Mouse (Mus musculus): ENCODE measurements around the gene Got1.

Got1 gene

DNA sequence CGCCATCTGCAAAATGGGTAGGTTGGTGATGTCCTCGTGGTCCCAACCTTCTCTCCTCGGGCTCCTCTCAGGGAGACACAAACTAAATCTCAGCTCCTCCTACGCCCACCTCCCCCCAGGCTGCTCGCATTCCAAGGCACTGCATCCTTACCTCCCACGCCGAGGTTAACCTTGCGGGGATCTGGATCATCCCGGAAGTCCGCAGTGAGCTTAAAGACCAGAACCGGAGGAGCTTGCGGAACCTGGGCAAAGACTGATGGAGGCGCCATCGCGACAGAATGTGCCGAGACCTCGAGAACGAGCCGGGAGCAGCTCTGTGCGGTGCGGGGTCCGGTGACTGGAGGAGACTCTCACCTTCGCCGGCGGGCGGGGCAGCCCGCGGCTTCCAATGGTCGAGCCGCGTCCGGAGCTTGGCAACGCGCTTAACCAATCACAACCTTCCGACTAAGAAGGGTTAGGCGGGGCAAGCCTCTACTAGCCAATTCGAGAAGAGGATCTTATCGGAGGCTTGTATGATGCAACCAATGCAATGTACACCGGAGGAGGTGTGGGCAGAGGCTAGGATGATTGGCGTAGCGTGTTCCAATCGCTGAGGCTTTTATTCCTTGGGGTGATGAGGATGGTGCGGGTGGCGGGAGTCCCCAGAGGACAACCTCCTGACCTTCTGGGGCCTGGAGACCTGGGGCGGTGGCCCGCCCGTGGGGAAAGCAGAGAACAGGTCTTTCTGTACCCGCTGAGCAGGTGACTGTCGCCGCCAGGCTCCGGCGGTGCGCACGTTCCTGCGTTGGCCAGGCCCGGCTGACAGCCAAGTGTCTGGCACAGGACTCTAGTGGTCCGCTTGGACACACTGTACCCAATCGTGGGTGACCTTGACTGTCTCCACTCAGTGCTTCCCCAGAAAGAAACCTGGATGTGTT lies at the start of gene Got1:
Gene Got1, minus strand, starts transcription at position 419 of the 917 bp plus-strand sequence.
- peak; percentile 99 for DNase-seq

DNA sequence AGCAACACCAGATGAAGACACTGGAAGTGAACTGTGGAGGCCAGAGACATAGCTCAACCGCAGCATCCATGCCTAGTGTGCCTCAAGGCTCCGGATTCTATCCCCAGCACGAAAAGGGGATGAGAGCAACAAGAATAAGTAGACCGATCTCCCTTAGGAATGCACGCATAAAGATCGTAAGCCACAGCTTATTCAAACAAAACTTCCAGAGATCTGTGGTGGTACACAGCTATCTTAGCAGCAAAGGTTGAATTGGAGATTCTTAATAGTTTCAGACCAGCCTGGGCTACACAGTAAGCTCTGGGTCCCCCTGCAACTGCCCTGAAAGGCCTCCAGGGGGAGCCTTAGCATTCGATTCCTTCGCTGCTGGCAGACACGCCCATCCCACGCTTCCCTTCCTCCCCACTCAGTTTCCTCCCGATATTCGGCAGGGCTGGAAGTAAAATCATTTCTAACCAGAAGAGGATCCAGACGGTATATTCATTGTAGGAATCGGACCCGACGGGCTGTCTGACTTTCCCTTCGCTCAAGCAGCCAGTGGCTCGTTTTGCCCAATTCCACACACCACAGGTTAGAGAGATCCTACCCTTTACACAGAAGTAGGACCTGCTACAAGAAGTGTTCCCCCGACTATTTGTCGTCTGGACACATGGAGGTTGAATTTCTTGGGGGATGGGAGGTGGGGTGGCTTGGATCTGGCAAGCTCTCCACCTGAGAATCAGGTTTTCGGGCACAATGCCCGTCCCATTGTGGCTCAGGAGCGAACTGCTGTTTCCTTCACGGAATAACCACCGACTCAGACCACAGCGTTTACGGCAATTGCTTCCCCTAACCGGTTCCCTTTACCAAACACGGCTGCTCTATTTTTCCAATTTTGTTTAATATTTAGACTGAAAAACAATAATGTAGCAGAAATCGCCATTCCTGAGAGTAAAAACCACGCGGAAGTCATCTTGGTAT lies 46.7 kb upstream of the Got1 start:
- peak; percentile 50 for DNase-seq

DNA sequence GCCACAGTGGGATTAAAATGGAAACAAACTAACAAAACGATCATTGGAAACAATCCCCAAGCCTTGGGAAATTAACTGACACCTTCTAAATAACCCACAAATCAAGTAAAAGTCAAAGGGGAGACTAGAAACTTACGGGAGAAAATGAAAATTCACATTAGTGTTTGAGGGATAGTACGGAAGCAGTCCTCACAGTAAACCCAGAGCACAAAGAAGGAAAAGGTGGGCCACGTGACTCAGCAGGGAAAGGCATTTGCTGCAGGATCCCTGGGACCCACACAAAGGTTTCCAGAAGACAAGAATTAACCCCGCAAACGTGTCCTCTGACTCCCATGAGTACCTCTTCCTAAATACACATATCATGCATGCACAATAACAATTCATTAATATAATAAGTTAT lies 44.7 kb upstream of the Got1 start:
- DNase-seq = no peak

DNA sequence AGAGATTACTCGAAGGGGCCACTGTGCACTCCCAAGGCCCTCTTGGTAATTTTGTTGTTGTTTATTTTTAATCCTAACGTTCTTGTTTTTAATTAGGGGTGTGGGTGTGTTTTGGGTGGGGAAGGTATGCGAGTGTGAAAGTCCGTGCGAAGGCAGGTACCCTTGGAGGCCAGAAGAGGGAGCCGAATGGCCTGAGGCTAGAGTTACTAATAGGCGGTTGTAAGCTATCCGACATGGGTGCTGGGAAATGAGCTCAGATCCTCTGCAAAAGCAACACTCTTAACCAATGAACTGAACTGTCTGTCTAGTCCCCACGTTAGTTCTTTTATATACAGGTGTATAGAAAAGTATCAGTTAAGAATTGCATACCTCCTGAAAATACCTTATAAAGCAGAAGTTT lies 43.9 kb upstream of the Got1 start:
- no peak for DNase-seq

DNA sequence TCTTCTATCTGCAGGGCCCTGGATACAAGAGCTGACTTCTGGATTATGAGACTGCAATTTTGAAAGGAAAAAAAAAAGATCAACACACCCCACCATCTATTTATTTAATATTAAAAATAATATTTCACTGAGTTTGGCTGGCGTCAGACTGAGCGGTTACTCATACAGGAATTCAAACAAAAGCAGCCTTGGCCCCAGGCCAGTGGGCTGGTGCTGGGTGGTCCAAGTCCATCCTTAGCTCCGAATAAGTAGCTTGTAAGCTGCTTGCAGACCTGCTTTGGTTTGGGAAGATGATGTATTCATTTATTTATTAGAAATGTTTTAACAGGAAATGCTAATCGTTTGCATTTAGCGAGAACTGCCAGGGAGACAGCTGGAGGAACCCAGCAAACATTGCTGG lies 38.8 kb upstream of the Got1 start:
- no peak for DNase-seq

DNA sequence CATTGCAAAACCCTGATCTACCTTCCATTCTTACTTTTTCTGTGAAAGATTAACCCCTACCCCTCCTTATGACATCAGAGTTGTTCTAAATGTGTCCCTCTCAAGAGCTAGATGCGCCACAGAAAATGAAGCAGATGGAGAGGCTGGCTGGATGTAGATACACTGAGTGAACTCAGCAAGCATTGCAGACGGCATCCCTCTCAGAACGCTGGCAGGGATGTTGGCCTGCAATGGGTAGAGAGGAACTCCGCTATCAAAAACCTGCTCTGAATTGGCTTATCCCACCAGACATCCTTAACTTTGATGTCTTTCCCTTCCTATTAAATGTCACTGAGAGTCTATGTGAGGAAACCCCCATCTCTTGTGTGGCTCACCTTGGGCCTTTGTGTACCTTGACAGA lies 37.4 kb upstream of the Got1 start:
- no peak for DNase-seq

DNA sequence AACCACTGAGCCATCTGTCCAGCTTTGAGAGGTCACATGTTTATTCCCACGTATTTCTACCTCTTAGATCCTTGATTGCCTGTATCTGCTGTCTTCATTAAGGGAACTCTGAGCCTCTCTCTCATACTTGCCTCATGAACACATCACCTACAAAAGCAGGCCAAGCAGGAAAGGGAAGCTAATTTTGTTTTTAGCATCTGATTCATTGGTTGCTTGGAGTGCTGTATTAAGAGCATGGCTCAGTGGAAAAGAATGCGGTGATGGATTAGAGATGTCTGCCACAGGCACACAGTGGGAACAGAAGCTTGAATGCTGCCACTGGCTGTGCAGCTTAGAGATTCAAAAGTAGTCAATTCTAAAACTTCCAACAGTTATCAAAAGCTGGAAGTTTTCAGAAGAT lies 35.8 kb upstream of the Got1 start:
- DNase-seq = no peak

DNA sequence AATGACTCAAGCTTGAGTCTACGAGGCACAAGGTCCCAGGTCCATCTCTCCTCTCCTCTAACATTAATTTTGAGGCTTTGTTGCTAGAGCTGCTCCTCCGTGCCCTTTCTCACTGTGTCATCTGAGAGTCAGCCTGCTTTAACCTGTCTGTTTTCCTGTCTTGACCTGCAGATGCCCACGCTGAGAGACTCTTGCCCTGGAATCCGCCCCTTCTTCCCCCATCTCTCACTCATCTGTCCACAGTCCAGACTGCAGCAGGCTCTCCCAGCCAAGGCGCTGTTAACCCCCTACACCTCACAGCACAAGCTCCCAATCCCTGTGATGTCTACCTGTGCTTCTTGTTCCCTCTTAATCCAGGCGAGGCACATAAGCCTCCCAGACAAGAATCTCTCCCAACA lies 27.1 kb upstream of the Got1 start:
- DNase-seq = no peak

DNA sequence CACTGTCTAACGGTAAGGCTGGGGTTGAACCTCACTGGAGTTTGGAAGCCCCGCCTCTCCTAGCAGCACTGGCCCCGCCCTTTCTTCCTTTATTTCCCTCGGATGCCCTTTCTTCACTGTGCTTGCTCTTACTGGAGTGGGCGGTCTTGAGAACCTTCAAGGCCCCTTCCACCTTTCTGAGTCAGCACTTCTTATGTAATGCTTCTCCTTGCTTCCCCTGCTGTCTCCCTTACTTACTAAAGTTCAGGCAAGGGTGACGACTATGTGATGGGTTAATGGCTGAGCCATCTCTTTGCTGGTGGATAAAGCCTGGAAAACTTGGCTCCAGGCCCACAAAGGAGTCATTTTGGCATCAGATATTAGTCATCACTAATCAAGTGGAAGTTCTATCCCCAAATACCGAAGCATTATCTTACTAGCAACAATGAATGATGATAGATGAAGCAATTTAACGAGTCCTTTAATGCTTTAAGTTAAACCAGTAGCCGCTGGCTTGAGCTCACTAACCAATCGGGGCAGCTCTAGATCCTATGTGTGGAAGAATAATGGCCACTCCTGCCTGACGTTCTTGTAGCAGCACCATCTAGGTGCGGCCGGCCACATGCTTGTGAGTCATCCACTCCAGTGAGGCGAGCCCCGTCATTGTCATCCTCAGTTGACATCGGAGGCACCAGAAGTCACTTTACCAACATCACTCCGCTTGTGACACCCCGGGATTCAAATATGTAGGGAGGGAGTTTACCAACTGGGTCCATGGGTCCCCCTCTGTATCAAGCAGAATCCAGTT lies 26.5 kb upstream of the Got1 start:
- peak; percentile 27 for DNase-seq

DNA sequence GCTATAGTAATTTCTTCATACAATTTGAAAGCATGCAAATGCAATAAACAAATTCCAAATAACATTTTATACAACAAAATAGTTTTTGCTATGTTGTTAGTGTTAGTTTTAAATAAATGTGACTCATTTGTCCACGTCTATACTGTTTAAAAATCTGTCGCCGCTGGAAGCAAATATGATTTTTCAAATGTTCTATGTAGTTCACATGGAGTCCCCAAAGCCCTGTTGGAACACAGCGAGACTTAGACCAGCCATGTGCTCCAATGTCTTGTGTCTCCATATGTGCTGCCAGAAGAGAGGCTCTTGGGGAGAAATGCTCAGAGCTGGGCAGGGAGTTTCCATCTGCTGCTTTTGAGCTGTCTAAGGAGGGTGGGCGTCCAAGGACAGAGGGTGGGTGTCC lies 23.7 kb upstream of the Got1 start:
- no peak for DNase-seq

DNA sequence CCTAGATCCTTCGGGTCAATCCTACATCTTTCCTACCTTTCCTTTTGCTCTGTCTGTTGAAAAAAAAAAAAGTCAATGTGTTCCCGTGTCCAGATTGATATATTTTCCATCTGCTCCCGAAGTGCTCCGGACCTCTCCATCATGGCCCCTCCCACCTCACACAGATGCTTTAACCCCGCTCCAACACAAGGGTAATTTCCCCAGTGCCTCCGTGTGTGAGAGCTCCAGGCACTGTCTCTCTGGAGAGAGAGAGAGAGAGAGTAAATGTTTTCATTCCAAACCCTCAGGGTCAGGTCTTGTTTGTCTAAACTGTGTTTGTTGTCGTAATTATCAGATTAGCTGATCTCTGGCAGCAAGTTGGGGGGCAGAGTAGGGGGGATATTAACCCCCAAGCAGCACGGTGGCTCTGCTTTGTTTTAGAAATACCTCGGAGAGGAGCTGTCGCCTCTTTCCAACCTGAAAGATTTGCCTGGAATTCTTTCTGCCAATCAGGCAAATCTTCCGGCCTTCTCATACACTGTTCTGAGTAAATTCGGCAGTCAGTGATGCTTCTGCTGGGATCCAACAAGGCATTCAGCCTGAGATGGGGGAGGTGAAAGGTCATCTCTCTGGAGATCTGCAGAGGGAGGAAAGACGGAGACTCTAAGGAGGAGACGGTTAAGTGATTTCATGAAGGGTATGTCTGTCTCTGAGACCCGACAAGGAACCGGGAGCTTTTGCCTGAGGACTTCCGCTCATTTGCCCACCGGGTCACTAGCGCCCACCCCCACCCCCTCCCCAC lies 22.1 kb upstream of the Got1 start:
- no peak for DNase-seq

DNA sequence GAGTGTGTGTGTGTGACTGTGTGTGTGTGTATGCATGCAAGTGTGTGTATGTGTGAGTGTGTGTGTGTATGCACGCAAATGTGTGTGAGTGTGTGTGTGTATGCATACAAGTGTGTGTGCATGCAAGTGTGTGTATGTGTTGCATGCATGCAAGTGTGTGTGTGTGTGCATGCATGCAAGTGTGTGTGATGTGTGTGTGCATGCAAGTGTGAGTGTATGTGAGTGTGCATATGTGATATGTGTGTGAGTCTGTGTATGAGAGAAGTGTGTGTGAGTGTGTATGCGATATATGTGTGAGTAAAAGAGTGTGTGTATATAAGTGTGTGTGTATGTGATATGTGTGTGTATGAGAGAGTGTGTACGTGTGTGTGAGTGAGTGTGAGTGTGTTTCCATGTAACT lies 11.0 kb upstream of the Got1 start:
- DNase-seq = no peak

DNA sequence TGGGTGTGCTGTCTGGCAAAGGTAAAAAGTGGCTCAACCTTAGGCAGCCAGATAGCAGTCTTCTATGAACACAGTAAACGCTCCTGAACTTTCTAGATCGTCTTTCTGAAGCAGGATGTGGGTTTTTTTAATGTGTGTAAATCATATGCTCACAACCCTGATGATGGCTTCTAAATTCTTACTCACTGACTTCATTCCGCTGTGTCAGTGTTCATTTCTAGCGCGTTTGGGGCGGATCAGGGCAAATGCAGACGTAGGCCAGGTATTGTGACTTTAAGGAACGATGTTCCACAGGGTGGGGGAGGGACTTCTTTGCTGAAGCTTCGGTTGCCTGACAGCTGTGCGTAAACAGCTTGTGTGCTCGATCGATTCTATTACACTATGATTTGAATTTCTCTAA lies 6.5 kb upstream of the Got1 start:
- no peak for DNase-seq

DNA sequence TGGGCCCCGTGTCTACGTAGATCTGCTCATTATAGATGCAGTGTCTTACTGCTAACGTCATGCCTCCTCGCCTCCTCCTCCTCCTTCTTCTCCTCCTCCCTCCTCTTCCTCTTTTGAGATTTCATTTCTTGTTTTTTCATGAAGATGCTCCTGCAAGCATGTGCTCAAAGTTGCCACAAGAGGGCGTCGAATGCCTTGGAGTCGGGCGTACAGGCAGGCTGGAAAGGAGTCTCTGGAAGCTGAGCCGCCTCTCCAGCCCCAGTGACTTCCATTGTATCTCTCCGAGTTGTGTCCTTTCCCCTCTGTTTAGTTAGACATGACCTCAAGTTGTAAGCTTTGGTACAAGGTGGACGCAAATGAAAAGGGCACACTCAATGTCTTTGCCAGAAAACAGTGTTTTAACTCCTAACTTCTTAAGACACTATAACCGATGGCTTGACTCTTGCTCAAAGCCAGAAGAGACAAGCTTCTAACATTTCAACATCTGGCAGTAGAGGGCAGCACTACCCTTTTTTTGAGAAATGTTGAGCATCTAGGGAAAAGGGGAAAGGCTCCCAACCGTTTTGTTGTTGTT lies 5.9 kb upstream of the Got1 start:
- peak; percentile 67 for DNase-seq

DNA sequence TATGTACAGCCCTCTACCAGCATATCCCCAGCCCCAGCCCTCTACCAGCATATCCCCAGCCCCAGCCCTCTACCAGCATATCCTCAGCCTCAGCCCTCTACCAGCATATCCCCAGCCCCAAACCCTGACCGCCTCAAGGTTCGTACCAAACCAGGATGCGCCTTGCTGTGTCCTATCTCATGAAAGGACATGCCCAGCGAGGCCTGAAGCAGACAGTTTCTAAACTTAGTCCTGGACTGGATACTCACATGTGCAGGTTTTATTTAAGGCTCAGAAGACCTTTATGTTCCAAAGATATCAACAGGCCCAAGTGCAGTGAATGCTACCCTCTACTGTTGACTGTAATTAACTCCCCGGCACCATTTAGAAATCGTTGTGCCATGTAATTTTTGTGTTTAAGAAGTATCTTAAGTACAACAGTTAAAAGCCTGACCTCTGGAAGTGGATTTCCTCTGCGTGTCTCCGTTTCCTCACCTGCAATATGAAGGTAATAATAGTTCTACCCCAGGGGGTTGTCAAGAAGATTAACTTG lies 3.7 kb upstream of the Got1 start:
- DNase-seq = no peak

DNA sequence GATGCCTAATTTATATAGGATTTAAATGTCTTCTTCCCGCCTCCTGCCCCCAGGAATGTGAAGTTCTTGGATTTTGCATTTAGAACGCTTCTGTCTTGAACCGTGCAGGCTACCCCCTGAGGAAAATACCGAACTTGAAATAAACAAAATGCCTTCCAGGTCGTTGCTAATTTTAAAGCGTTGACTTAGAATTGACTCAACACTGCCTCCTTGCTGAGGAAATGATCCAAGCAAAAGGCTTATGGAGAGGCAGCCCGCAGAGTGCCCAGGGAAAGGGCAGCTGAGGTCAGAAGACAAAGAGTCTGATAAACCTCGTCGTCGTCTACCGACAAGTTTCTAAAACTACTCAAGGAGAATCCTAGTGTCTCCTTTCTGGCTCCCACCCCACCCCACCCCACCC lies 2.7 kb upstream of the Got1 start:
- peak; percentile 40 for DNase-seq

DNA sequence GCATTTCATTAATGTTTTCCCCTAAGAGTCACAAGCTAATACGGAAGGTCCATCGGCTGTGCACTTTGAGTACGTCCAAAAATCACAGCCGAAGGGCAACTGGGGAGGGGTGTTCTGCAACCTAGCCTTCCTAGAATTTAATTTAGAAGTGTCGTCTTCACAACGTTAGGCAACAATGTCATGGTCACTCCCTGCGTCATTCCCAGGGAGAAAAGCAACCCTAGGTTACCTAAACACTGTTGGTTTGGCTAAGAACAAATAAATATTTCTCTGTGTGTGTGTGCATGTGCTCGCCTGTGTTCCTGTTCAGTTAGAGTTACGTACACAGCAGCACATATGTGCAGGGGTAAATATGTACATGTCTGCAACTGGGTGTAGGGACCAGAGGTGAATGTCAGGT lies 1.6 kb upstream of the Got1 start:
- no peak for DNase-seq

DNA sequence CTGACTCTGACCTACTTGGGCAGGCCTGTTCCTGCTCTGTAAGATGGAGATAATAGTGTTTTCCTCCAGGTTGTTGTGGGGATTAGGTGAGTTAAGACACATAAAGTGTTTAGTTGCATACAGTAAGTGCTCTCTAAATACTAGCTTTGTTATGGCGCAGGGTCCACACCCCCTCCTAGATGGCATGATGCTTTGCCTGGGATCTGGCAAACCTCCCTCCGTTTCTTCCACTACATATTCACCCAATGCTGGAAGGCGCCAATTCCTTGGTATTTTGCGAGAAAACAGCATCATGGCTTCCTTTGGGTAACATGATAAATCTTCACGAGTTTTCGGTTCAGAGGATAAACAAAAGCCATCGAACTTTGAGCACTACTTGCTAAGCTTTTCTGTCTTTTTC lies 1.2 kb upstream of the Got1 start:
- DNase-seq = no peak

DNA sequence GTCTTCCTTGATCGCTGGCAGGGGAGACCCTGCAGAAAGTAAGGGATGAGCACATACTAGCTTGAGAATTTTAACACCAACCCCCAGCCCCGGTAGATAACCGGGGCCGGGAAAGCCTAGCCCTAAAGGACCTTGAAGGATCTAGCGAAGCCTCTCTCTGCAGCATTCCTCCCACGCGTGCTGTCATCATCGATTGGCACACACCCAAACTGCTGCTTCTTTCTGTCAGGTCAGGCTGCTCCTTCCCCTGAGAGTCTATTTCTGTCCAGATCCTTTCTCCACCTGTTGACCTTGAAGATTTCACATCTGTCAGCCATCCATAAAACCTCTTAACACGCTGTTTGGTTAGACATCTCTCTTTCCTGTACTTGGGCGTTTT lies 688 bp upstream of the Got1 start:
- DNase-seq = no peak

DNA sequence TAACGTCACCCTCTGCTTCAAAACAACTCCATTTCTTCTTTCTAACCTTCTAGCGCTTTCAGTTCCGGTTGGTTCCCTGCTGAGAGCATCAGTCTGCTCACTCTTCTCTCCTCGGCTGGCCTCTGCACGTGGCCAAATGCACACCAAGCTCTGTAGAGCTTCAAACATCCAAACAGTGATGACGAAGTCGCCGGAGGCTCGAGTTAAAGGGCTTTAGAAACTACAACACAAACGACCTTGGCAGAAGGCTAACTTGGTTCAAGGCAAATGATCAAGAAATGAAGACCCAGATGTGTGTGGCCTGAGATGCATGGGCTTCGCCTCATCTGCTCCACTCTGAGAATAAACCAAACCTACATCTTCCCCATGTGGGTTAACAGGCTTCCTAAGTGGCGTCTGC lies 854 bp downstream of the Got1 start:
- DNase-seq = peak; percentile 40

DNA sequence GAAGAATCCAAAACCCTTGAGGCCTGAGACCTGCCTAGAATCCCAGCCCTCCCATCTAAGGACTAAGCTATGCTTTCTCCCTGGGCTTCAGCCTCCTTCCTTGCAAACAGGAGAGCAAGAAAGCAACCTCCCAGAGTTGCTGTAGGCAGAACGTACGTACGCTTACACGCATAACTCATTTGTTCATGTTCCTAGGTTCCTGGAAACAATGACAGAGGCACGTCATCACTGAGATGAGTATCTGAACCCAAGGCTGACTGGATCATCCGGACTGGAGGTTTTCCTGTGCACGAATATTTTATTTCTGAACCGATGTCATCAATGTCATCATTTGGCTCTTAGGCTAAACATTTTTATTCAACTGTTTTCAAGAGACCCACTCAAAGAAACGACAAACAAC lies 2.4 kb downstream of the Got1 start:
- no peak for DNase-seq

DNA sequence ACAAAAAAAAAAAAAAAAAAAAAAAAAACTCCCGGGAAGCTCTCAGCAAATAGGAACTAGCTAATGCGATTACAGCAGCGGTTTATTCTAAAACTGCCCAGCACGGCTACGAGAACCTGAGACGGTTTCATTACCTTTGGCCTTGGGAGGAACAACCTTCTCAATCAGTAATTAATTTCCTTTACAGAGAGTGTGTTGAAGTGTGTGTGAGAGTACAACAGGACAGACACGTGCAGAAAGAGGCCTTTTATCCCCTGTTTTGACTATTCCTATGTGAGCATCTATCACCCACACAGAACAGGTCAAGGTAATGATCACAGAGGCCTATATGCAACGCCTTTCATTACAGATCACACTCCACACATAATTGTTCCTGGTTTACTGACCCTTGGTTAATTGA lies 3.0 kb downstream of the Got1 start:
- DNase-seq = peak; percentile 36
